Mouse (Mus musculus) myocyte (in vitro differentiated cells): ENCODE measurements around the gene Trpm3.

ENCODE experiments used
- POLR2A ChIP-seq: IDR thresholded peaks from one replicate; pipeline ENCODE4 v1.6.1; 2011; ENCODE audit warnings: low read depth, mild to moderate bottlenecking, control low read depth, moderate library complexity; ENCODE audit not compliant: insufficient read length
- POLR2AphosphoS2 ChIP-seq: IDR thresholded peaks from one replicate; pipeline ENCODE4 v1.6.1; 2011; ENCODE audit warnings: low read depth, control low read depth; ENCODE audit not compliant: insufficient read length

GRCm38 (mm10) chr19:22326813-22327212 is 188.0 kb downstream of the Trpm3 start:
- TF ChIP-seq POLR2AphosphoS2 (no peak), POLR2A (no peak)
